In genomic region chr9:76525592-76525991, GRCm38 (mm10) we compare ENCODE assay signal across 20 mouse cellular contexts. TPM values are rescaled to one million over a fixed set of nuclear protein-coding genes. Genes with fewer than 3 reads are reported as not detected.
"Had no signal": no experiment of that assay in that cellular context is flagged by ENCODE, and none has a peak within 500 bp of the region (broad histone marks: within the 10 kb centered on the region; RNA-seq: fewer than 3 reads in every experiment).

No protein-coding gene starts in this region.

- DNase-seq: lung, adult 18-20 months; lung, postnatal 4 days; retina, postnatal 1 day; right cerebral cortex, adult 18-20 months; right cerebral cortex, postnatal 25 days; right cerebral cortex, postnatal 4 days; spleen, adult 18-20 months; thymus, adult 2 months; thymus, postnatal 25 days; thymus, postnatal 4 days had no signal

- H3K4me3 ChIP-seq: liver, embryonic 12.5 days; lung, embryonic 15.5 days; megakaryocyte, embryonic 14.5 days; midbrain, embryonic 13.5 days; midbrain, embryonic 15.5 days; neural tube, embryonic 13.5 days; neural tube, embryonic 15.5 days had no signal

- H3K4me1 ChIP-seq: liver, embryonic 12.5 days; megakaryocyte, embryonic 14.5 days; midbrain, embryonic 13.5 days; midbrain, embryonic 15.5 days; neural tube, embryonic 13.5 days; neural tube, embryonic 15.5 days had no signal

- H3K27me3 ChIP-seq: liver, embryonic 12.5 days; lung, embryonic 15.5 days; megakaryocyte, embryonic 14.5 days; midbrain, embryonic 13.5 days; midbrain, embryonic 15.5 days; neural tube, embryonic 13.5 days; neural tube, embryonic 15.5 days had no signal

- H3K27ac ChIP-seq: liver, embryonic 12.5 days; liver, embryonic 14.5 days; lung, embryonic 15.5 days; midbrain, embryonic 13.5 days; midbrain, embryonic 15.5 days; neural tube, embryonic 13.5 days; neural tube, embryonic 15.5 days had no signal

- ATAC-seq: liver, embryonic 12.5 days; midbrain, embryonic 13.5 days; midbrain, embryonic 15.5 days had no signal

- H3K9me3 ChIP-seq: liver, embryonic 12.5 days; lung, embryonic 15.5 days; megakaryocyte, embryonic 14.5 days; midbrain, embryonic 13.5 days; midbrain, embryonic 15.5 days; neural tube, embryonic 13.5 days; neural tube, embryonic 15.5 days had no signal

- H3K36me3 ChIP-seq: liver, embryonic 12.5 days; lung, embryonic 15.5 days; midbrain, embryonic 13.5 days; midbrain, embryonic 15.5 days; neural tube, embryonic 13.5 days; neural tube, embryonic 15.5 days had no signal

- H3K4me2 ChIP-seq: liver, embryonic 12.5 days; lung, embryonic 15.5 days; midbrain, embryonic 11.5 days; midbrain, embryonic 13.5 days; midbrain, embryonic 15.5 days; neural tube, embryonic 13.5 days; neural tube, embryonic 15.5 days had no signal

- H3K9ac ChIP-seq: liver, embryonic 12.5 days; liver, embryonic 14.5 days; lung, embryonic 15.5 days; midbrain, embryonic 13.5 days; midbrain, embryonic 15.5 days; neural tube, embryonic 13.5 days; neural tube, embryonic 15.5 days had no signal

RNA-seq across cellular contexts. Expression of gene Fam83b, which starts 41.3 kb away (rescaled TPM):
- total RNA-seq: monocyte, adult 5-6 weeks had no signal
- polyA plus RNA-seq: midbrain, embryonic 11.5 days; midbrain, embryonic 13.5 days had no signal
